Mouse (Mus musculus): ENCODE measurements around the gene Sppl3. TPM values are rescaled to one million over a fixed set of nuclear protein-coding genes. Genes with fewer than 3 reads are reported as not detected.
A peak's percentile ranks its signal among the peaks of the same experiment; 100 is the strongest.

Sppl3 gene
- polyA plus RNA-seq (2012; rRNA removed) = 66.4 and 68.5 TPM in 2 replicates

DNA sequence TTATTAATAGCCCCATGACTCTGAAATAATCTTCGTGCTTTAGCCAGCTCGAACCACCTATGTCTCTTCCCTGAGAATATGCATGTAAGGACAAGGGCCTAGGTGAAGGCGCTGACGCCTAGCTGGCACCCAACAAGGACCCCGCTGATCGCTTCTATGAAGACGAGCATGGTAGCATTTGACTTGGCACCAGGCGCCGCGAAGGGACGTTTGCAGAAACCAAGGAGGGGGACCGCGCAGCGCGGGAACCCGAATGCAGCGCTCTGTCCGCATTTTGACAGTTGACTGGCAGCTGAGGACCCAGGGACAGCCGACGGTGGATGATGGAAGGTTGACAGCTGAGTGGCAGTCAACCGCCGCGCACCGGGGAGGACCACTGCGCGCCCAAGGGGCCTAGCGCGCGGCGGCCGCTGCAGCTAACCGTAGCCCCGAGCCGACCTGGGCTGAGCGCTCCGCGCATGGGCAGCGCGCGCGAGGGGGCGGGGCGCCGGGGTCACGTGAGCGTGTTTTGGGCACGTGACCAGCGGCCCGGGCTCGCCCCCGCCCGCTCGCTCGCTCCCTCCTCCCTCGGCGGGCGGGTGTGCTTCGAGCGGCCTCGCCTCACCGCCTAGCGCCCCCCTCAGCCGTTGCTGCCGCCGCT is at the start of gene Sppl3:
Gene Sppl3 (plus strand): TSS at position 561 of the 640 bp plus-strand sequence.
- H3K4me3 ChIP-seq (ENCODE audit: insufficient read depth, low read length) = peak within 1 kb of the TSS; percentile 85
- H3K4me1 ChIP-seq (ENCODE audit: control insufficient read depth, insufficient read depth, low read length) = peaks cover 9% of the 10 kb centered on the region; the same call in 1 of the 2 replicates
- TF ChIP-seq CTCF (IDR thresholded peaks at IDR 0.05; ENCODE audit: extremely low read depth, insufficient read depth, low read length) = no peak
- peak; percentile 79 for TF ChIP-seq POLR2A (IDR thresholded peaks at IDR 0.05; ENCODE audit: extremely low read depth, insufficient read depth, low read length)
- peak within 1 kb of the TSS; percentile 94 for H3K27ac ChIP-seq (ENCODE audit: insufficient read depth, low read length)

DNA sequence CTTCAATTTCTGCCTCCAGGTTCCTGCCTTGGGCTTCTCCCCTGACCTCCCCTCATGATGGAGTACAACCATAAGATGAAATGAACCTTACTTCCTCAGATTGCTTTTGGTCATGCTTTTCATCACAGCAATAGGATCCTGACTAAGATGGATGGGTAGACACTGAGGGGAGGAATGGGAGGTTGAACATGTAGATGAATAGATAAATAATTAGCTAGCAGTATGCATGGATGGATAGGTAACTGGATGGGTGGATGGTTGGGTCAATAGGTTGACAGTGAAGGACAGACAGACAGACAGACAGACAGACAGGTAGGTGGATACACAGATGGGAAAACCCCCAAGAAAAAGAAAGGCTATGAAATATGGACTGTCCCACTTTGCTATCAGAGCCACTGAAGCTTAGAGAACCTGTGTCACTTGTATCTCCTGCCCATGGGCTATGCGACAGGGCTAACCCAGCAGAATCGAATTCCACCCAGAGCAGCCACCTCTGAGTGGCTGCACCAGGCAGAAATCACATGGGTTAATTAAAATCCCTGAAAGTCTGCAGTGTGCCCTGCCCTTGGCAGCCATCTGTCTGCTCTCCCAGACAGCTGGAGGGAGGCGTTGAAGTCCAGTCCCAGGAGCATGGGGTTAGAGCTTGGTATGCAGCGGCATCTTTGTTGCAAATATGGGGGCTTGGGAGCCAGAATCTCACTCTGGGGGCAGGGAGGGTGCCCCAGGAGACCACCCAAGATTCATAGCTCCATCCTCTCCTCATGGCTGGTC is 49.2 kb upstream of the Sppl3 start:
- no peak overlapping the region for H3K4me3 ChIP-seq (ENCODE audit: insufficient read depth, low read length)
- TF ChIP-seq POLR2A (IDR thresholded peaks at IDR 0.05; ENCODE audit: extremely low read depth, insufficient read depth, low read length) = no peak
- no peak for TF ChIP-seq CTCF (IDR thresholded peaks at IDR 0.05; ENCODE audit: extremely low read depth, insufficient read depth, low read length)
- no peaks in the 10 kb centered on the region for H3K4me1 ChIP-seq (ENCODE audit: control insufficient read depth, insufficient read depth, low read length)
- H3K27ac ChIP-seq (ENCODE audit: insufficient read depth, low read length) = no peak overlapping the region

DNA sequence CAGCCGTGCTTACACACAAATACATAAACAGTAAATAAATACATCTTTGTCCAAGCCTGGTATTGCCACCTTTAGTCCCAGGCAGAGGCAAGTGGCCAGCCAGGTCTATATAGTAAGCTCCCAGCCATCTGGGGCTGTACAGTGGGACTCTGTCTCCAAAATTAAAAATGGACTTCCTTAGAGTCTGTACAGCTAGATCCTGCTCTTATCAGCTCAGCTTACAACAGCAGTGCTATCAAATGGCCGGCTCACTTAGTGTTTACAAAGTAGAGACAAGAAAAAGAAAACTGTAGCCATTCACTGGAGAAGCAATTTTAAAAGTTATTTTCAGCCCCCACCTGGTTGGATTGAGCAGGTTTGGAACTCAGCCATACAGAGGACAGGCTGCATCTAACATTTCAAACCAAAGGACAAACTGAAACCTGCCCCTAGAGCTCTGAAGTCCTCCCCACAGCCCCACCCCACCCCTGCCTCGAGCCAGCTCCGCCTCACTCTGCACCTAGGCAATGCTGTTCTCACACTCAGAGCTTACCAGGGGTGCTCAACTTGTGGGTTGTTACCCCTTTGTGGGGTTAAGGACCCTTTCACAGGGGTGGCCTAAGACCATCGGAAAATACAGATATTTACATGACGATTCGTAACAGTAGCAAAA is 46.5 kb upstream of the Sppl3 start:
- no peaks in the 10 kb centered on the region for H3K4me1 ChIP-seq (ENCODE audit: control insufficient read depth, insufficient read depth, low read length)
- TF ChIP-seq CTCF (IDR thresholded peaks at IDR 0.05; ENCODE audit: extremely low read depth, insufficient read depth, low read length) (no peak), POLR2A (IDR thresholded peaks at IDR 0.05; ENCODE audit: extremely low read depth, insufficient read depth, low read length) (no peak)
- no peak overlapping the region for H3K27ac ChIP-seq (ENCODE audit: insufficient read depth, low read length)
- H3K4me3 ChIP-seq (ENCODE audit: insufficient read depth, low read length) = no peak overlapping the region

DNA sequence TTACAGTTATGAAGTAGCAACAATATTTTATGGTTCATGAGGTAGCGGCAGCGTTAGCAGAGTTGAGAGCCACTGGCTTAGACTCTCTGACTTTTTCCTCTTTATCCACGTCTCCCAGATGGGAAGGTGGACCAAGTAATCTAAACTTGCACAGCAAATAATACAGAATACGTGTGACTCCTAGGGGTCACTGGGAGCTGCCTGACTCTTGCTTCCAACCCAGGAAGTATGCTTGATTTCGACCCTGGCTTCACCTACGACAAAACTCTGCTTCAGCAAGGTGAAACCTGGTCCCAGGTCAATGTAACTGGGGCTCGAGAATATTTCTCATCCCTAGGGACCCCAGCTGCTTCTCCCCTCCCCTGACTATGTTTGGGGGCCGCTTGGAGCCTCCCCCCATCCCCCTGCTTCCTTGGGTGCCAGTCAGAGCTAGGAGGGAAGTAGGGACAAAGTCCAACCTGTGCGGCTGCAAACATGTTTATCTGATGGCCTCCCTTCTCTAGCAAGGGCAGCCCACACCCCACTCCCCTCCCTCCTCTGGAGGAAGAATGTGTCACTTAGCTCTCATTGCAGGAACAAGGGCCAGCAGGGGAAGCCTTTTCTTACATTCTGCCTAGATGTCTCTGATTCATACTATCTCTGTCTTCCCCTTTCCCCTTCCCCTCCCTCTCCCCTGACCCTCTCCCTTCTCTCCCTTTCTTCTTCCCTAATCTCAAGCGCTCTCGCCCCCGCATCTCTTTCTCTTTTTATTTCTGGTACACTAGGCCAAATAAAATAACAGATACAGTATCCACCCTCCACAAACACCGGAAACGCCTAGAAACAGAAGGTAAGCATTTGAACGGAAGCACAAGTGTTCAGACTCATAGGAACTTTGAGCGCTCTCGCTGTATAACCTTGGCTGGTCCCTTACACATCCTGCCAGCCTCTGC is 45.7 kb upstream of the Sppl3 start:
- no peak for TF ChIP-seq CTCF (IDR thresholded peaks at IDR 0.05; ENCODE audit: extremely low read depth, insufficient read depth, low read length)
- no peak for TF ChIP-seq POLR2A (IDR thresholded peaks at IDR 0.05; ENCODE audit: extremely low read depth, insufficient read depth, low read length)

DNA sequence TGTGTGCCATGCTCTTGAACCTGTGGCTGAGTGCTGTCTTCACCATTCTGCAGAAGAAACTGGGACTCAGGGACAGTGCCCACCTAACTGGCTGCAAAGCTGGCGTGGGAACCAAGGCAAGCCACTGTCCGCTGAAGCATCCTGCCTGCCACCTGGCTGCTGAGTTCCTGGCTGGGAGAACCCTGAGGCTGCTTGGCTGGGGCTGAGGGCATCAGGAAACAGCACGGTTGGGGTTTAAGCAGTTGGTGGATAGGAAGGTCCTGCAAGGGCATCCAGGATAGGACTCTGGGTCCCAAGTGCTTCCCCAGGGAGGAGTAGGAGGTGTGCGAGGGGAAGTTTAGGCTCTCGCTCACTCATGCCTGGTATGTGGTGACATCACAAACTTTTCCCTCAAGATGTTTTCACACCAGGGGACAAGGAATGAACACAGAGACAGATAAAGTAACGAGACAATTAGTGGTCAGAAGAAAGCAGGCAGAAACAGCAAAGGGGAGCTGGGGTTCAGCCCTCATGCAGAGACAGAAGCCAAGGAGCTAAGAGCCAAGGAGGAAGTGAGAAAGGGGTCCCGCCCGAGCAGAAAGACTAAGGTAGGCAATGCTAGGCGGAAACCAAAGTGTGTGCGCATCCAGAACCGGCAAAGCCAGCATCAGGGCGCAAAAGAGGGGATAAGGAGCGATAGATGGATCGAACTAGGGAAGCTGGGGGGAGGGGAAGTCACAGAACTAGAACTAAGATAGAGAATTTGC is 43.2 kb upstream of the Sppl3 start:
- no peak overlapping the region for H3K4me3 ChIP-seq (ENCODE audit: insufficient read depth, low read length)
- no peaks in the 10 kb centered on the region for H3K4me1 ChIP-seq (ENCODE audit: control insufficient read depth, insufficient read depth, low read length)
- no peak overlapping the region for H3K27ac ChIP-seq (ENCODE audit: insufficient read depth, low read length)
- TF ChIP-seq POLR2A (IDR thresholded peaks at IDR 0.05; ENCODE audit: extremely low read depth, insufficient read depth, low read length) (no peak), CTCF (IDR thresholded peaks at IDR 0.05; ENCODE audit: extremely low read depth, insufficient read depth, low read length) (no peak)

More for the DNA sequence above, 45.7 kb upstream of the Sppl3 start:
- no peak overlapping the region for H3K4me3 ChIP-seq (ENCODE audit: insufficient read depth, low read length)
- H3K4me1 ChIP-seq (ENCODE audit: control insufficient read depth, insufficient read depth, low read length) = no peaks in the 10 kb centered on the region
- H3K27ac ChIP-seq (ENCODE audit: insufficient read depth, low read length) = no peak overlapping the region

DNA sequence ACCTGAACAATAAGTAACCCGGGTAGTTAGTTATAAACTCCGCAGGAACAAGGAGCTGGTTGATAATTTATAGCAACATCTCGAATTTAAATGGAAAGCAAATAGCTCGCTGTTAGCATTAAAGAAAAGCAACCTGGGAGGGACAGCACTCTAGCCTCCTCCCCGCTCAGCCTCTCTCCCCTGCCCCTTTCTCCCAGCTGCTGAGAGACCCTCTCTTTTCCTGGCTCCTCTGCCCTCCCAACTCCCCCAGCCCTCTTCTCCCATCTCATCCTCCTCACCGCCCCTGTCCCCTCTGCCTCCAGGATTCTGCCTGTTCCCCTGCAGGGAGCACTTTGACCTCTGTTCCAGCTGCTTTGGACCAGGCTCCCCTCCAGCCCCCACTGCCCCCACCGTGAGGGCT is 42.3 kb upstream of the Sppl3 start:
- TF ChIP-seq POLR2A (IDR thresholded peaks at IDR 0.05; ENCODE audit: extremely low read depth, insufficient read depth, low read length) (no peak), CTCF (IDR thresholded peaks at IDR 0.05; ENCODE audit: extremely low read depth, insufficient read depth, low read length) (no peak)
- H3K27ac ChIP-seq (ENCODE audit: insufficient read depth, low read length) = no peak overlapping the region
- H3K4me3 ChIP-seq (ENCODE audit: insufficient read depth, low read length) = no peak overlapping the region
- H3K4me1 ChIP-seq (ENCODE audit: control insufficient read depth, insufficient read depth, low read length) = no peaks in the 10 kb centered on the region

DNA sequence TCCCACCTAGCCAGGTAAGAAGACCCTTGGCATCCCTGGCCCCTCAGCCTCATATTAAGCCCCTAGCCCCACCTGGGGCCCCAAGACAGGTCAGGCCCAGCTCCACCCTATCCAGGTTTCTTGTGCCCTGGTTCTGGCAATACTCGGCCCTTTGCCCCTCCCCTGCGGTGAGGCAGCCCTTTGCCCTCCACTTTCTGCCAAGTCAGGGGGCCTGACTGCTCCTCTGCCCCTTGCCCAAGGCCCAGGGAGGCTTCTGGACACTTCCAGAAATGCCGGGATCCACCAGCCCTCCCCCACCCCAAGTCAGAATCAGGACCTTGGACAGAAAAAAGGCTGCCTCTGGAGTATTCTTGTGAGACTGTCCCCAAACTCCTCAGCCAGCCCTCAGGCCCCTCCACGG is 41.9 kb upstream of the Sppl3 start:
- TF ChIP-seq POLR2A (IDR thresholded peaks at IDR 0.05; ENCODE audit: extremely low read depth, insufficient read depth, low read length) = no peak
- TF ChIP-seq CTCF (IDR thresholded peaks at IDR 0.05; ENCODE audit: extremely low read depth, insufficient read depth, low read length) = no peak
- Histone ChIP-seq H3K4me1 (ENCODE audit: control insufficient read depth, insufficient read depth, low read length) (no peaks in the 10 kb centered on the region), H3K4me3 (ENCODE audit: insufficient read depth, low read length) (no peak overlapping the region), H3K27ac (ENCODE audit: insufficient read depth, low read length) (no peak overlapping the region)

DNA sequence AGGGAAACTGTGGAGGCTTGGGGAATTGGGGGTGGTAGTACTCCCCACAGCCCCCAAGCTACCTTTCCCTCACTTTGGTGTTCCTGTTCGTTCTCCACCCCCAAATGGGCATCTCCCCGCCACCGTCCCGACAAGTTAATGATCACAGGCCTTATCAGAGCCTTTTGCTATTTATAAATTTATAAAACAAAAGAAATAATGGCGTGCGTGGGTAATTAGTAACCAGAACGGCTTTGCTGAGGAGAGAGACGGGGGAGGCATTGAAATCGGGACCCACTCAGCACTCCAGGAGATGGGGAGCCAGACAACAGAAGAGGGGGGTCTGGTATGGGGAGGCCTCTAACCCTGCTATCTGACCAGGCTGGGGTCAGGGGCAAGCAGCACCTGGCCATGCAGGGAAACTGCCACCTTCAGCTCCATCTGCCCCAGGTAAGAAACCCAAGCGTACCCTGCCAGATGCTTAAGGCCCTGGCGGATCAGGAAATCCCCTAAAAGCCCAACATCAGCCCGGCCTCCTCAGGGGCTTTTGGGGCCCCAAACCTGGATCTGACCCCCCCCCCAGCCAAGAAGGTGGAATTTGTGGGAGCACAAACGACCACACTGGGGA is 41.2 kb upstream of the Sppl3 start:
- TF ChIP-seq POLR2A (IDR thresholded peaks at IDR 0.05; ENCODE audit: extremely low read depth, insufficient read depth, low read length) (no peak), CTCF (IDR thresholded peaks at IDR 0.05; ENCODE audit: extremely low read depth, insufficient read depth, low read length) (no peak)

More for the DNA sequence above, 41.2 kb upstream of the Sppl3 start:
- Histone ChIP-seq H3K4me3 (ENCODE audit: insufficient read depth, low read length) (no peak overlapping the region), H3K4me1 (ENCODE audit: control insufficient read depth, insufficient read depth, low read length) (no peaks in the 10 kb centered on the region), H3K27ac (ENCODE audit: insufficient read depth, low read length) (no peak overlapping the region)
